Mouse (Mus musculus): Measurements from ENCODE around the gene Pygm. TPM values are rescaled to one million over a fixed set of nuclear protein-coding genes. Genes with fewer than 3 reads are reported as not detected.
A peak's percentile ranks its signal among the peaks of the same experiment; 100 is the strongest.

The Pygm gene
- polyA plus RNA-seq, 1 experiment = not detected

- H3K27ac ChIP-seq (ENCODE audit: insufficient read depth, low read depth, low read length) = peak within 1 kb of the TSS; percentile 50; the same call in 1 of the 2 replicates
- peak; percentile 55 for TF ChIP-seq POLR2A (IDR thresholded peaks at IDR 0.05; ENCODE audit: insufficient read depth, low read depth, low read length)
- TF ChIP-seq CTCF (IDR thresholded peaks at IDR 0.05; ENCODE audit: insufficient read depth, low read depth, low read length) = no peak
Measured at GRCm38 (mm10) chr19:6340524-6341452, 43.4 kb upstream of the Pygm start, which contains the start of gene Map4k2. Gene Map4k2 (plus strand): TSS chr19:6341135.

GRCm38 (mm10) chr19:6341453-6342077, 42.6 kb upstream of the Pygm start:
- 14% methylated on average over 23 of the region's 23 CpGs for WGBS
- no peak for TF ChIP-seq CTCF (IDR thresholded peaks at IDR 0.05; ENCODE audit: insufficient read depth, low read depth, low read length)
- TF ChIP-seq POLR2A (IDR thresholded peaks at IDR 0.05; ENCODE audit: insufficient read depth, low read depth, low read length) = no peak
- H3K4me3 ChIP-seq (ENCODE audit: insufficient read depth, low read depth, low read length) = peak overlapping the region; percentile 98
- H3K27ac ChIP-seq (ENCODE audit: insufficient read depth, low read depth, low read length) = no peak overlapping the region
- peaks cover 31% of the 10 kb centered on the region for H3K4me1 ChIP-seq (ENCODE audit: control insufficient read depth, insufficient read depth, low read length)

More at GRCm38 (mm10) chr19:6340524-6341452, 43.4 kb upstream of the Pygm start, which contains the start of gene Map4k2:
- 7% methylated on average over 71 of the region's 72 CpGs for WGBS
- peaks cover 36% of the 10 kb centered on the region for H3K4me1 ChIP-seq (ENCODE audit: control insufficient read depth, insufficient read depth, low read length)
- H3K4me3 ChIP-seq (ENCODE audit: insufficient read depth, low read depth, low read length) = peak within 1 kb of the TSS; percentile 98

GRCm38 (mm10) chr19:6342276-6342933, 41.8 kb upstream of the Pygm start:
- no peak for TF ChIP-seq CTCF (IDR thresholded peaks at IDR 0.05; ENCODE audit: insufficient read depth, low read depth, low read length)
- TF ChIP-seq POLR2A (IDR thresholded peaks at IDR 0.05; ENCODE audit: insufficient read depth, low read depth, low read length) = no peak
- H3K4me3 ChIP-seq (ENCODE audit: insufficient read depth, low read depth, low read length) = 0 out of 2 replicates have a peak overlapping the region, but pooled peaks have one; percentile 7
- H3K27ac ChIP-seq (ENCODE audit: insufficient read depth, low read depth, low read length) = no peak overlapping the region
- 73% methylated on average over 5 of the region's 5 CpGs for WGBS
- peaks cover 23% of the 10 kb centered on the region for H3K4me1 ChIP-seq (ENCODE audit: control insufficient read depth, insufficient read depth, low read length)

DNA sequence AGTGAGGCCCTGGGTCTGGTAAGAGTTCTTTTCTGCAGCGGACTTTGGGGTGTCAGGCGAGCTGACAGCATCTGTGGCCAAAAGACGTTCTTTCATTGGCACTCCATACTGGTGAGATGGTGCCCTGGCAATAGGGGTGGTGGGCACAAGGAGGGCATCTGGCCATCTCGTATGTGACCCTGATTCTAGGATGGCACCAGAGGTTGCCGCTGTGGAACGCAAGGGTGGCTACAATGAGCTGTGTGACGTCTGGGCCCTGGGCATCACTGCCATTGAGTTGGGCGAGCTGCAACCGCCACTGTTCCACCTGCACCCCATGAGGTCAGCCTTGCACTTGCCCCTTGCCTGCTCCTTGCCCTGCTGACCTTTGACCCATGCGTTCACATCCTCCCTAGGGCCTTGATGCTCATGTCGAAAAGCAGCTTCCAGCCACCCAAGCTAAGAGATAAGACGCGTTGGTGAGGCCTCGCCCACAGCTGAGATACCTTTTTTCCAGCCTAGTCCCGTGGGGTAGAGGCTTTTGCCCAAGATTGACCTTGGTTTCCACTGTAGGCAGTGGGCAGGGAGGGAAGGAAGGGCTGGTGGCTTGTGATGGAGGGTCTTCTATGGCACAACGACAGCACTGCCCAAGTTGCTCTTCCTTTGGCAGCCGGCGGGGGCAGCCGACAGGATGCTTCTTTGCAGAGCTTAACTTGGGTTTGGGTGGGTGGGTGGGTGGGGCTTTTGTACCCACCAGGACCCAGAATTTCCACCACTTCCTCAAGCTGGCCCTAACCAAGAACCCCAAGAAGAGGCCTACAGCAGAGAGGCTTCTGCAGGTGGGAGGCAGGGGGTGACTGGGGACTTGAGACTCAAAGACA, 40.9 kb upstream of the Pygm start:
- no peak overlapping the region for H3K4me3 ChIP-seq (ENCODE audit: insufficient read depth, low read depth, low read length)
- H3K4me1 ChIP-seq (ENCODE audit: control insufficient read depth, insufficient read depth, low read length) = peaks cover 22% of the 10 kb centered on the region
- WGBS = 87% methylated on average over 19 of the region's 19 CpGs
- no peak overlapping the region for H3K27ac ChIP-seq (ENCODE audit: insufficient read depth, low read depth, low read length)
- no peak for TF ChIP-seq POLR2A (IDR thresholded peaks at IDR 0.05; ENCODE audit: insufficient read depth, low read depth, low read length)
- no peak for TF ChIP-seq CTCF (IDR thresholded peaks at IDR 0.05; ENCODE audit: insufficient read depth, low read depth, low read length)

- Histone ChIP-seq H3K4me3 (ENCODE audit: insufficient read depth, low read depth, low read length) (no peak overlapping the region), H3K27ac (ENCODE audit: insufficient read depth, low read depth, low read length) (no peak overlapping the region), H3K4me1 (ENCODE audit: control insufficient read depth, insufficient read depth, low read length) (peaks cover 22% of the 10 kb centered on the region)
- WGBS = 85% methylated on average over 5 of the region's 5 CpGs
- TF ChIP-seq CTCF (IDR thresholded peaks at IDR 0.05; ENCODE audit: insufficient read depth, low read depth, low read length) (no peak), POLR2A (IDR thresholded peaks at IDR 0.05; ENCODE audit: insufficient read depth, low read depth, low read length) (no peak)
Measured at GRCm38 (mm10) chr19:6343996-6344395, 40.2 kb upstream of the Pygm start.

GRCm38 (mm10) chr19:6346023-6346422, 38.2 kb upstream of the Pygm start:
- peaks cover 16% of the 10 kb centered on the region for H3K4me1 ChIP-seq (ENCODE audit: control insufficient read depth, insufficient read depth, low read length)
- H3K4me3 ChIP-seq (ENCODE audit: insufficient read depth, low read depth, low read length) = no peak overlapping the region
- TF ChIP-seq CTCF (IDR thresholded peaks at IDR 0.05; ENCODE audit: insufficient read depth, low read depth, low read length) (no peak), POLR2A (IDR thresholded peaks at IDR 0.05; ENCODE audit: insufficient read depth, low read depth, low read length) (no peak)
- H3K27ac ChIP-seq (ENCODE audit: insufficient read depth, low read depth, low read length) = no peak overlapping the region
- WGBS = 88% methylated on average over 5 of the region's 5 CpGs

DNA sequence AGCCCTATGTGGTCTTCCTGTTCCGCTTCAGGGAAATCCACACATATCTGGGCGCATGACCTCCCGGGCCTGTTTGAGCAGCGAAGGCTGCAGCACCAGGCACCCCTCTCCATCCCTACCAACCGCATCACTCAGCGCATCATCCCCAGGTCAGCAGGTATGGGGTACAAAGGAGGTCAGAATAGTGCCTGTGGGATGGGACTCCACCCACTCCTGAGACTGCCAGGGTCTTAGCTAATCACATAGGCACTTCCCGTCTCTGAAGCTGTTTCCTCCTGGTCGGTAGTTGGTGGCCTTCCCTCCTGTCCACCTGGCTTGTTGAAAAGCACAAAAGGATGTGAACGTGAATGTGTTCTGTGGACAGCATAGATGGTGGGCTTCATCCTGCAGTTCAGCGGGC, 37.5 kb upstream of the Pygm start:
- 88% methylated on average over 10 of the region's 10 CpGs for WGBS
- Histone ChIP-seq H3K4me1 (ENCODE audit: control insufficient read depth, insufficient read depth, low read length) (peaks cover 17% of the 10 kb centered on the region), H3K4me3 (ENCODE audit: insufficient read depth, low read depth, low read length) (no peak overlapping the region), H3K27ac (ENCODE audit: insufficient read depth, low read depth, low read length) (no peak overlapping the region)
- TF ChIP-seq POLR2A (IDR thresholded peaks at IDR 0.05; ENCODE audit: insufficient read depth, low read depth, low read length) = no peak
- no peak for TF ChIP-seq CTCF (IDR thresholded peaks at IDR 0.05; ENCODE audit: insufficient read depth, low read depth, low read length)

DNA sequence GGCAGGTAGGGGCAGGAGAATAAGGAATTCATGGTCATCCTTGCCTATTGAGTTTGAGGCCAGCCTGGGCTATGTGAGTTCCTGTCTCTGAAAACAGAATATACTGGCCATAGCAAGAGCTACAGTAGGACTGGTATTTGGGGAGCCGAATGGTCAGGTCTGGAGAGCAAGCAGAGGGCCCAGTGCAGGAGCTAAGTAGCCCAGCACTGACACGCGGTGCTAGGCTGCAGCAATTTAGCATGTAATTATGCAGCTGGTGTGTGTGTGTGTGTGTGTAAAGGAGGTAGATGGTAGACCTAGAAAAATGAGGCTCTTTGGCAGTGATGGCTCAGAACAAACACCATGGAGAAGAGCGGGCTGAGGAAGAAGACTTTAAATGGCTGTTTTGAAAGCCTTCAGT, 36.6 kb upstream of the Pygm start:
- TF ChIP-seq CTCF (IDR thresholded peaks at IDR 0.05; ENCODE audit: insufficient read depth, low read depth, low read length) = no peak
- TF ChIP-seq POLR2A (IDR thresholded peaks at IDR 0.05; ENCODE audit: insufficient read depth, low read depth, low read length) = no peak
- Histone ChIP-seq H3K4me1 (ENCODE audit: control insufficient read depth, insufficient read depth, low read length) (peaks cover 11% of the 10 kb centered on the region), H3K27ac (ENCODE audit: insufficient read depth, low read depth, low read length) (no peak overlapping the region), H3K4me3 (ENCODE audit: insufficient read depth, low read depth, low read length) (no peak overlapping the region)
- 85% methylated on average over 4 of the region's 4 CpGs for WGBS

All from olfactory bulb, adult 2 months (tissue).